Mouse (Mus musculus): ENCODE data around the gene Lmx1a. TPM values are rescaled to one million over a fixed set of nuclear protein-coding genes. Genes with fewer than 3 reads are reported as not detected.

The Lmx1a gene
- polyA plus RNA-seq, 1 experiment from 2014 or later: 2.3 TPM

- 19% methylated on average over 7 of the region's 7 CpGs for WGBS
- Histone ChIP-seq H3K9ac (no peak overlapping the region), H3K4me3 (no peak overlapping the region), H3K36me3 (no peaks in the 10 kb centered on the region), H3K27ac (no peak overlapping the region), H3K27me3 (replicated peaks) (peaks cover 32% of the 10 kb centered on the region), H3K9me3 (peaks cover 5% of the 10 kb centered on the region; the same call in 1 of the 2 replicates), H3K4me1 (no peaks in the 10 kb centered on the region), H3K4me2 (replicated peaks) (no peak overlapping the region)
- ATAC-seq (ENCODE audit: low FRiP score, low read depth): no peak
These were observed 11.2 kb downstream of the Lmx1a start for GRCm38 (mm10) chr1:167700221-167700620.

GRCm38 (mm10) chr1:167705527-167705926 lies 16.5 kb downstream of the Lmx1a start:
- H3K4me1 ChIP-seq: no peaks in the 10 kb centered on the region
- H3K4me3 ChIP-seq: no peak overlapping the region
- 83% methylated on average over 7 of the region's 7 CpGs for WGBS
- H3K4me2 ChIP-seq (replicated peaks): no peak overlapping the region
- H3K27me3 ChIP-seq (replicated peaks): 0 out of 2 replicates have a peak, but pooled peaks cover under 1% of the 10 kb centered on the region
- H3K9me3 ChIP-seq: peaks cover 5% of the 10 kb centered on the region; the same call in 1 of the 2 replicates
- no peaks in the 10 kb centered on the region for H3K36me3 ChIP-seq
- no peak overlapping the region for H3K9ac ChIP-seq
- no peak overlapping the region for H3K27ac ChIP-seq
- ATAC-seq (ENCODE audit: low FRiP score, low read depth): no peak

- Histone ChIP-seq H3K27ac (no peak overlapping the region), H3K4me1 (no peaks in the 10 kb centered on the region), H3K9me3 (no peaks in the 10 kb centered on the region), H3K9ac (no peak overlapping the region), H3K36me3 (no peaks in the 10 kb centered on the region), H3K4me3 (no peak overlapping the region), H3K4me2 (replicated peaks) (no peak overlapping the region), H3K27me3 (replicated peaks) (no peaks in the 10 kb centered on the region)
- 62% methylated on average over 5 of the region's 5 CpGs for WGBS
- ATAC-seq (ENCODE audit: low FRiP score, low read depth): no peak
These were observed 19.7 kb downstream of the Lmx1a start for GRCm38 (mm10) chr1:167708761-167709160.

GRCm38 (mm10) chr1:167715730-167716341 lies 26.8 kb downstream of the Lmx1a start:
- ATAC-seq (ENCODE audit: low FRiP score, low read depth): peak; percentile 76
- Histone ChIP-seq H3K9me3 (no peaks in the 10 kb centered on the region), H3K9ac (no peak overlapping the region), H3K4me3 (no peak overlapping the region), H3K27ac (no peak overlapping the region), H3K36me3 (no peaks in the 10 kb centered on the region), H3K4me2 (replicated peaks) (no peak overlapping the region), H3K27me3 (replicated peaks) (no peaks in the 10 kb centered on the region), H3K4me1 (peaks cover 9% of the 10 kb centered on the region; the same call in 1 of the 2 replicates)
- WGBS: 52% methylated on average over 6 of the region's 6 CpGs

GRCm38 (mm10) chr1:167734471-167734870 lies 45.4 kb downstream of the Lmx1a start:
- no peak for ATAC-seq (ENCODE audit: low FRiP score, low read depth)
- no peak overlapping the region for H3K27ac ChIP-seq
- WGBS: 15% methylated on average over 6 of the region's 6 CpGs

GRCm38 (mm10) chr1:167736793-167737192 lies 47.8 kb downstream of the Lmx1a start:
- no peak overlapping the region for H3K4me3 ChIP-seq
- no peak overlapping the region for H3K9ac ChIP-seq
- no peaks in the 10 kb centered on the region for H3K36me3 ChIP-seq
- no peak for ATAC-seq (ENCODE audit: low FRiP score, low read depth)
- 0 out of 2 replicates have a peak, but pooled peaks cover 9% of the 10 kb centered on the region for H3K4me1 ChIP-seq
- H3K27ac ChIP-seq: no peak overlapping the region
- WGBS: 85% methylated on average over 3 of the region's 3 CpGs
- H3K4me2 ChIP-seq (replicated peaks): no peak overlapping the region
- no peaks in the 10 kb centered on the region for H3K9me3 ChIP-seq
- no peaks in the 10 kb centered on the region for H3K27me3 ChIP-seq (replicated peaks)

More at GRCm38 (mm10) chr1:167734471-167734870, 45.4 kb downstream of the Lmx1a start:
- Histone ChIP-seq H3K4me3 (no peak overlapping the region), H3K36me3 (no peaks in the 10 kb centered on the region), H3K4me1 (0 out of 2 replicates have a peak, but pooled peaks cover 9% of the 10 kb centered on the region), H3K4me2 (replicated peaks) (no peak overlapping the region), H3K27me3 (replicated peaks) (no peaks in the 10 kb centered on the region), H3K9ac (no peak overlapping the region), H3K9me3 (no peaks in the 10 kb centered on the region)

- no peak overlapping the region for H3K9ac ChIP-seq
- no peak overlapping the region for H3K27ac ChIP-seq
- no peaks in the 10 kb centered on the region for H3K4me1 ChIP-seq
- H3K4me2 ChIP-seq (replicated peaks): no peak overlapping the region
- no peak overlapping the region for H3K4me3 ChIP-seq
- no peaks in the 10 kb centered on the region for H3K27me3 ChIP-seq (replicated peaks)
- H3K9me3 ChIP-seq: no peaks in the 10 kb centered on the region
- no peak for ATAC-seq (ENCODE audit: low FRiP score, low read depth)
- 85% methylated on average over 7 of the region's 7 CpGs for WGBS
- no peaks in the 10 kb centered on the region for H3K36me3 ChIP-seq
These were observed 50.2 kb downstream of the Lmx1a start for GRCm38 (mm10) chr1:167739286-167739685.

GRCm38 (mm10) chr1:167746676-167747075 lies 57.6 kb downstream of the Lmx1a start:
- Histone ChIP-seq H3K36me3 (no peaks in the 10 kb centered on the region), H3K9ac (no peak overlapping the region), H3K4me3 (no peak overlapping the region), H3K9me3 (no peaks in the 10 kb centered on the region), H3K4me2 (replicated peaks) (no peak overlapping the region), H3K27me3 (replicated peaks) (0 out of 2 replicates have a peak, but pooled peaks cover 4% of the 10 kb centered on the region), H3K27ac (no peak overlapping the region), H3K4me1 (no peaks in the 10 kb centered on the region)
- ATAC-seq (ENCODE audit: low FRiP score, low read depth): no peak
- 51% methylated on average over 6 of the region's 6 CpGs for WGBS

GRCm38 (mm10) chr1:167752661-167753060 lies 63.6 kb downstream of the Lmx1a start:
- Histone ChIP-seq H3K27ac (no peak overlapping the region), H3K36me3 (no peaks in the 10 kb centered on the region), H3K27me3 (replicated peaks) (peaks cover 26% of the 10 kb centered on the region), H3K9me3 (no peaks in the 10 kb centered on the region), H3K4me3 (no peak overlapping the region), H3K4me2 (replicated peaks) (no peak overlapping the region), H3K4me1 (peaks cover 14% of the 10 kb centered on the region), H3K9ac (no peak overlapping the region)
- WGBS: 85% methylated on average over 5 of the region's 5 CpGs
- ATAC-seq (ENCODE audit: low FRiP score, low read depth): no peak

GRCm38 (mm10) chr1:167754085-167754484 lies 65.0 kb downstream of the Lmx1a start:
- no peak for ATAC-seq (ENCODE audit: low FRiP score, low read depth)
- Histone ChIP-seq H3K27me3 (replicated peaks) (peaks cover 31% of the 10 kb centered on the region), H3K4me3 (no peak overlapping the region), H3K4me2 (replicated peaks) (no peak overlapping the region), H3K36me3 (no peaks in the 10 kb centered on the region), H3K9ac (no peak overlapping the region), H3K27ac (no peak overlapping the region), H3K9me3 (no peaks in the 10 kb centered on the region), H3K4me1 (peaks cover 23% of the 10 kb centered on the region)
- WGBS: 27% methylated on average over 4 of the region's 4 CpGs

- no peak overlapping the region for H3K4me3 ChIP-seq
- H3K9ac ChIP-seq: no peak overlapping the region
- H3K27me3 ChIP-seq (replicated peaks): peaks cover 38% of the 10 kb centered on the region
- H3K9me3 ChIP-seq: no peaks in the 10 kb centered on the region
- peak; percentile 48; the same call in 1 of the 2 replicates for ATAC-seq (ENCODE audit: low FRiP score, low read depth)
- no peak overlapping the region for H3K27ac ChIP-seq
- 0 out of 2 replicates have a peak overlapping the region, but pooled peaks have one; percentile 6 for H3K4me2 ChIP-seq (replicated peaks)
- H3K36me3 ChIP-seq: no peaks in the 10 kb centered on the region
- WGBS: 7% methylated on average over 14 of the region's 14 CpGs
- peaks cover 23% of the 10 kb centered on the region for H3K4me1 ChIP-seq
These were observed 65.8 kb downstream of the Lmx1a start for GRCm38 (mm10) chr1:167754636-167755522.

GRCm38 (mm10) chr1:167758208-167758607 lies 69.2 kb downstream of the Lmx1a start:
- WGBS: 17% methylated on average over 8 of the region's 8 CpGs
- H3K27ac ChIP-seq: no peak overlapping the region
- ATAC-seq (ENCODE audit: low FRiP score, low read depth): peak; percentile 39; the same call in 1 of the 2 replicates
- H3K4me1 ChIP-seq: peaks cover 37% of the 10 kb centered on the region
- no peak overlapping the region for H3K4me2 ChIP-seq (replicated peaks)
- H3K4me3 ChIP-seq: no peak overlapping the region
- H3K9me3 ChIP-seq: no peaks in the 10 kb centered on the region
- H3K27me3 ChIP-seq (replicated peaks): peaks cover 51% of the 10 kb centered on the region
- no peaks in the 10 kb centered on the region for H3K36me3 ChIP-seq
- H3K9ac ChIP-seq: no peak overlapping the region

All from neural tube, embryonic 12.5 days (tissue).